Mouse (Mus musculus) thymus, postnatal 36 days (tissue): ENCODE measurements around the gene Tctn1.

Experiments used
- DNase-seq, 2 experiments: peaks; one replicate each; pipeline ENCODE4 v3.0.0; 2022; ENCODE audit warnings: mixed read lengths in 2 of 2

The Tctn1 gene

DNA sequence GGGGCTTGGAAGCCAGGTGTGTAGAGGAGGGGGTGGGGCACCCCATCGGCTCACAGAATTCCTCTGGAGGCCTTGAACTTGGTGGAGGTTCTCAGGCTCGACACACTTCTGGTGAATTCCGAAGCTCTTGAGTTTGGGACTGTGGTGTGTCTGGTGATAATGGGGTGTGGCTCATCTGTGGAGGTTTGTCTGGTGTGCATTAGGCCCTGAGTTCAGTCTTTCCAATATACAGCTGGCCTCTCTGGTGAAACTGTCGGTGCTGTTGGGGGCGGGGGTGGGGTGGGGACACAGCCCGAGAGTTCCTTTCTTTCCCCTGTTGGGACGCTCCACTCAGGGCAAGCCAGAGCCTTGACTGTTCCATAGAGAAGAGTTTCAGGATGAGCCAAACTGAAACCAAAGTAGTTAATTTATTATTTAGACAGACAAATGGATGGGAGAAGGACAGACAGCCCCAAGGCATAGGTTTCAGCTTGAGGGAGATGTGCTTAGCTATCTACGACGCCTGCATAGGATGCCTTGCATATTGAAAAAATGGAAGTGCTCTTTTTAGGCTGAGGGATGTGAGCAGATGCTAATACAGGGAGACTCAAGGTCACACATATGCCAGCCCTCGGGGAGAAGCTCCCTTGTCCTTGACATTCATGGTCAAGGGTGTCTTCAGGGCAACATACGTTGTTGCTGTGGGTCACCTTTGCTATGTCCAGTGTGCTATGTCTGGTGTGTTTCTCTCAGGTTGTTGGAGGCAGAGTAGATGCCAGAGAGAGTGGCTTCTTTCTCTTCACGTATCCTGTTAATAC is 46.0 kb downstream of the Tctn1 start:
- DNase-seq: no peak

DNA sequence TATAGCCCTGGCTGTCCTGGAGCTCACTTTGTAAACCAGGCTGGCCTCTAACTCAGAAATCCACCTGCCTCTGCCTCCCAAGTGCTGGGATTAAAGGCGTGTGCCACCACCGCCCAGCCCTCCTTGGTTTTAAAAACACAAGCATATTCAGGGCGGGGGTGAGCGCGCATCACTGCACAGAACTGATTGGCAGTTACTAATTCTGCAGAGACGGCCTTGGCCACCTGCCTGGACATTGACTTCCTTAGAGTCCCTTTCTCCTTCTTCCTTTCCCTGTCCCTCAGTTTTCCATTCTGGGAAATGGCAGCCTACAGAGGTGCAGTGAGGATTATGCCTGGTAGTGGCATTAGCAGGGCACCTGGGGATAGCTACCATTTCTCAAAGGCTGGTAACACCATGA is 46.6 kb downstream of the Tctn1 start:
- no peak for DNase-seq

DNA sequence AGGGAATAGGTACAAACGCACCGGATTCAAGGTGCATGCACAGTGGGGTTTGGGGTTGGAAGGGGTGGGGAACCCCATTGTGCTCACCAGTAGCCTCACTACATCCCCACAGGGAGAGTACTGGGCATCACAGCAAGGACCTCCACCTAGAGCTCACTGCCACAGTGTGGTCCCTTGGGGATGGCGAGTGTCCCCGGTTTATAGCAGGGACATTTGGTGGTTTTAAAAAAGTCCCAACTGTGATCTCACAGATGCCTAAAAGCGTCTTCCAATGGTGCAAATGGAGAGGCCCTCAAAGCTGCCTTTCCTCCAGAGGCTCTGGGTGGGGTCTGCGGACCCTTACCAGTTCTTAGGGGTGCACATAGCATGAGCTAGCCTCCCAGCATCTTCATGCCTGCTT is 50.4 kb downstream of the Tctn1 start:
- DNase-seq: no peak

DNA sequence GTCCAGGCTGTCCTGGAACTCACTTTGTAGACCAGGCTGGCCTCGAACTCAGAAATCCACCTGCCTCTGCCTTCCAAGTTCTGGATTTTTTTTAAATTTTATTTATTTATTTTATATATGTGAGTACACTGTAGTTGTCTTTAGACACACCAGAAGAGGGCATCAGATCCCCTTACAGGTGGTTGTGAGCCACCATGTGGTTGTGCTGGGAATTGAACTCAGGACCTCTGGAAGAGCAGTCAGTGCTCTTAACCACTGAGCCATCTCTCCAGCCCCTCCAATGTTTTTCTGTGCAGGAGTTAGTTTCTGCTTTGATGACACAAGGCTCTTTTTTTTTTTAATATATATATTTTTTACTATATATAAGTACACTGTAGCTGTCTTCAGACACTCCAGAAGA is 51.4 kb downstream of the Tctn1 start:
- peak in 1 of 2 experiments; percentile 18 for DNase-seq

DNA sequence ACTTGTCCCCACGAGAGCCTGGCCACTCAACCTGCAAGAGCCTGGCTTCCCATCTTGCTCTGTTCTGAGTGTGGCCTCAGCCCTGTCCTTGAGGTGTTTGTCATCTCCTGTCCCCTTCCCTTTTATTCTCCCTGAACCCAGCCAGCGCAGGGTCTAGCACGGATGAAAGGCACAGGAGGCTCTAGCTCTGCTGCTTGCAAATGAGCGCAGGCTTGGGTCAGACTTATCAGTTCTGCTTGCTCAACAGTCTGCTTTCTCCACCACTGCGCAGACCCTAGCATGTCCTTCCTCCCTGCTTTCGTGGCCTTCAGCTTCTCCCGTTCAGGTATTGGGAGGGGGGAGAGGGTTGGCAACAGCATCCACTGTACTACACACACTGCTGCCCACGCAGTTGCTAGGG is 52.1 kb downstream of the Tctn1 start:
- DNase-seq: peak in 1 of 2 experiments; percentile 5

DNA sequence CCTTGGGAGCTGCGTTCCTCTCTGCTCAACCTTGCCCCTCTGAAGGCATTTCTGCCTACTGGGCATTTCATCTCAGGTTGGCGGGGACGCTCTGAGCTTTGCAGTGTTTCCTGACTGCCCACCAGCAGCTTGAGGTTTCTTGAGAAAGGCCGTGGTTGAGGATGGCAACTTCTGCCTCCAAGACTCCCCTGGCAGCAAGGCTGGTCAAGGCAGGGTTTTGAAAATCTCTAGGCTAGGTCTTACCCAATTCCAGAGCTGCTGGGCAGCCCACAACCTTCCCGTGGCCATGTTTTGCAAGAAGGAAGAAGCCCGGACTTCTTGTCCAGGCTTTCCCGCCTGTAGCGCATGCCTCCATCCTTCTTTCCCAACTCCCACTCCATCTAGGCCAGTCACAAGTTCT is 53.4 kb downstream of the Tctn1 start:
- peak in 1 of 2 experiments; percentile 9 for DNase-seq

DNA sequence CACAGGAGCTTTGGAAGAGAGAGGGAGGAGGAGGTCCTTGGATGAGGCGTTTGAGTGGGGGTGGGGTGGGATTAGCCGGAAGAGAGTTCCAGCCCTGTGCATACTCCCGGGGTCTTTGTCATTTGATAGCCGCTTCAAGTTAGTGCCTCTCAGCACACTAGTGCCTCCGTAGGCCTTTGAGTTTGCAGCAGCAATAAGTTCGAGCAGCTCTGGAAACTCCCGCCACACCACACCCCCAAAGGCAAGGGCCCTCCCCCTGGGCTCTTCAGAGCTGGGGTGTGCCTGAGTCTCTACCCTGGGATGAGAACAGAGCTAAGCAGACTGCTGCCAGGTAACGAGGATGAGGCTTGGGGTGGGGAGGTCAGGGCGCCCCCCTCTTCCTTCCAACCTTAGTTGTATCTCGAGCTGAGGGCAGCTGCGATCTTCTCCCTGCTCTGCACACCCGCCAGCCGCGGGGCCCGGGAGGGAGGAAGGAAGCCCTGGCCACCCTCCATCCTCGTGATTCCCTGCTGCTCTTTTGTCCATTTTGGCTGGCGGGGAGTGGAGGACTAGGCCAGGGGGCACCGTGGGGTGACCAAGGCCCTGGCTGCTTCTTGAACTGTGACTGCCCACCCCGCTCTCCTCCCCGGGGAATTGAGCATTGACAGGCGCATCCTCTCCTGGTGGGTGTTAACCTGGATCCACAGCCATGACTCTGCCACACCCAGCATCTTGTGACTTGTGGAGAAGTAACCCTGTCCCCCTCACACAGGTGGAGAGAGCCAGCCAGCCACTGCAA is 54.5 kb downstream of the Tctn1 start:
- peak; percentile 76 to 85 for DNase-seq

DNA sequence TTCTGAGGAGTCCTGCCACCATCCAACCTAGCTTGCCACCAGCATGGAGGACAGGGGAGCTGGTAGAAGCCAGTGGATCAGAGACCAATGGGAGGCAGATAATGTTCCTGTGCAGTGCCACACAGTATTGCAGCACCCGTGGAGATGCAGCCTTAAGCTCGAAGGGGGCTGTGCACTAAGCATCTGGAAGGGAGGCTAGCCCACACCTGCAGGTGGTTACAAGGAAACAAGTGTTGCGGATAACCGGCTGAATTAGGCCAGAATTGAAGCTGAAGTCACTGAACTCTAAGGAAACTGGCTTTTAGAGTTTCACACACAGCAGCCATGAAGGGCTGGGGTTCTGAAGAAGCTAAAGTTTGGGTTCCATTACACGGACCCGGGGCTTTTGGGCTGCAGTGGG is 55.4 kb downstream of the Tctn1 start:
- DNase-seq: peak; percentile 58 to 76

DNA sequence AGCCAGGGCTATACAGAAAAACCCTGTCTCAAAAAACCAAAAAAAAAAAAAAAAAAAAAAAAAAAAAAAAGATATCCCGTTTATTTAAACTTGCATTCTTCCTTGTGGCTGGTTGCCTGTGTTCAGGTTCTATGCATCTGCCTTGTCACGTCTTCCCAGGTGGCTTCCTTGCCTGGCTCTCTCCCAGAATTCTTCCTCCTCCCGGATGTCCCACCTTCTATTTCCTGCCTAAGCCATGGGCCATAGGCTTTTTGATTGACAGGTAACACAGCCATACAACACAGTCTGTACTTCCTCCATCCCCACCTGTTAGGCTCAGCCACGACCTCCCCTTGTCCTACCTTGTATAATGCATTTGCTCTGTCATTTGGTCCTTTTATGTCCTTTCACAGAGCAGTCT is 57.8 kb downstream of the Tctn1 start, which contains the start of gene Hvcn1:
Gene Hvcn1 (plus strand): TSS at position 330 of the 400 bp plus-strand sequence.
- DNase-seq: no peak

DNA sequence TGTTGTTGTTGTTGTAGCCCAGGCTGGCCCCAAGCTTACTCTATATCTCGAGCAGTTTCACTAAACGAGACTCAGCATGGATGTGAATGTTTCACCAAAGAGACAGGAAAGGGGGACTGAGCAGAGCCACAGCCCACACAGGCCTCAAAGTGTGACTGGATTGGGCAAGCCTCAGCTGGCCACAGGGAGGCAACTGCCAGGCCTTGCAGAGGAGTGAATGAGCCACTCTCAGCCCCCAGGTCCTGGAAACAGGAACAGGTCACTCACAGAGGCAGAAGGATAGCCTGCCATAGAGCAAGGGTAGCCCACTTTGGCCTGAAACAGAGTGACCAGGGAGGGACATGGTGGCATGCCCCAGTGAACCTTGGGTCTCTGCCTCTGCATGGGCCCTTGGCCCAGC is 60.1 kb downstream of the Tctn1 start:
- no peak for DNase-seq

DNA sequence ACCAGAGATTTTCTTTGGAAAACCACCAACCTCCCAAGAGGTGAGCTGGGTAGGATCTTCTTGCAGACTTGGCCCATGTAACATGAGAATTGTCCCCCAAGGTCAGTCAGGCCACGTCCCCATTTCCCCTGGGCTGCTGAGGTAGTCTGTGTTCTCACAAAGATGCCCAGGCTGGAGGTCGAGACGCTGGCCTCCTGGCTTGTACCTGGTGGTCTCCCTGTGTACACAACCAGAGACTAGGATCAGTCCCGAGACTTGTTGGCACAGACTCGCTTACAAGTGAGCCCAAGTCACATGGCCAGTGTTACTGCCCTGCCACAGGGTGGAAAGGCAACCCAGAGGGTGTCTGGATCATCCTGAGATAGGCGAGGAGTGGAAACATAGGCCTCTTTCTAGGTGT is 62.4 kb downstream of the Tctn1 start:
- peak in 1 of 2 experiments; percentile 4 for DNase-seq

DNA sequence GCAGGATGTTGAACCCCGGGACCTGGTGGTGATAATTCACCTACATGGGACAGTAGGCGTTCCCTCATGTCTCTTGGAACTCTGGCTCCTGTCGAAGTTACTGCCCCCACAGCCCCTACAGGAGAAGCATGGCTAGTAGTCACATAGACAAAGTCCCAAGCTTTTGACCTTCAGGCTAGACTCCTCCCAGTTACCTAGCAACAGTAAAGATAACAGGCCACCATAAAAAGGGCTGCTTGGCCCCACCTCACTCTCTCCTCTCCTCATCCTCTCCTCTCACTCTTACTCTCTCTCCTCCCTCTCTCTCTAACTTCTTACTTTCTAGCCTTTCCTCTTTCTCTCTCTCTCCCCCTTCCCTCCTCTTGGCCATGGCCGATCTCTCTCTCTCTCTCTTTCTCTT is 63.4 kb downstream of the Tctn1 start:
- DNase-seq: no peak

DNA sequence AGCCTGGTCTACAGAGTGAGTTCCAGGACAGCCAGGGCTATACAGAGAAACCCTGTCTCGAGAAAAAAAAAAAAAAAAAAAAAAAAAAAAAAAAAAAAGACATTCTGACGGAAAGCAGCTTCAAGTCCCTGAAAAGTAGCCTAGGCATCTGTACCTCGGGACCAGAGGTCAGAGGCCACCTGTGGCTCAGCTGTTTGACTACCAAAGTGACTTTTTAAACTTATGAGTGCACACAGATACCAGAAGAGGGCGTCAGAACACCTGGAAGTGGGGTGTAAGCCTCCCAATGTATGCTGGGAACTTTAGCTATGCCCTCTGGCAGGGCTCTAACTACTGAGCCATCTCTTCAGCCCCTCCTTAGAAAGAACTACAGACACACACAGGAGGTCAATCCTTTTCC is 71.9 kb downstream of the Tctn1 start:
- DNase-seq: no peak

DNA sequence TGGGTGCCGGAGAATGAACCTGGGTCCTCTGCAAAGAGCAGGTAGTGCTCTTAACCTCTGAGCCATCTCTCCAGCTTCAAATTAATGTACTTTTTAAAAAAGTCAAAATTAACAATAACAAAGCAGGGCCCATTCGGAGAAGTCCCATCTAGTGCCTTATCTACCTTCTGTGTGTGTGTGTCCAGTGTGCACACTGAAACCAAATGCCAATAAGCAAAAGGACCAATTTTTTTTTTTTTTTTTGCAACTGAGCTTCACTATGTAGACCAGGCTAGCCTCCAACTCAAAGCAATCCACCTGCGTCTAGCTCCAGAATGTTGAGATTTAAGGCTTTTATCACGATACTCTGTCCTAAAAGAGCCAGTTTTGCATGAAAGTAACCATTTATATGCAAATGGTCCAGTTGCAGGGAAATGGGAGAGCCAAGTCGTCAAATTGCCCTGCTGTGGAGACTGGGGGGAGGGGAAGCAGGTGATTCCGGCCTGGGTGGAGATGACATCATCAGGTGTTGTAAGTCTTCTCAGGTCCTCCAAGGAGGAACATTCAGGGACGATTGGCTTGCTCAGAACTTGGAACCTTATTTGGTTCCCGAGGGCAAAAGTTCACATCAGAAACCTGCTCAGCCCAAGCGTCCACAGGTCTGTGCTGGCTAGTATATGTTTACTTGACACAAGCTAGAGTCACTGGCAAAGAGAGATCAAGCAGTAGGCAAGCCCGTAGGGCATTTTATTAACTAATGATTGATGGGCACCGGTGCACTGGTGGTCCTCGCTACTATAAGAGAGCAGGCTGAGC is 72.8 kb downstream of the Tctn1 start:
- DNase-seq: no peak

DNA sequence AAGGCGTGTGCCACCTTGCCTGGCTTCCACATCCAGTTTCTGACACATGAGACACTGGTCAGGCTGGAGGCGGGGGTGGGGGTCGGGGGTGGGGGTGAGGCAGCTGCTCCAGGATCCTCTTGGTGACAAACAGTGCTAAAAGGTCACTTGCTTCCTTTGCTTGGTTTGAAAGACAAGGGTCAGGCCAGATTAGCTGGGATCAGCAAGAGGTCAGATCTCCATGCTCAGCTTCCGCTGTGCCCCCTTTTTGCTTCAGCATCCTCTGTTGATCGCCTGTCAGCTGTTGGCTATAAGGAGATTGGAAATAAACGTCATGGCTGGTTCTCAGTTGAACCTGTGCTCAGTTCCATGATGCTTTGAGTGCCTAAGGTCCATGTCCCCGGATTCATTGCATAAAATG is 73.8 kb downstream of the Tctn1 start:
- DNase-seq: no peak

DNA sequence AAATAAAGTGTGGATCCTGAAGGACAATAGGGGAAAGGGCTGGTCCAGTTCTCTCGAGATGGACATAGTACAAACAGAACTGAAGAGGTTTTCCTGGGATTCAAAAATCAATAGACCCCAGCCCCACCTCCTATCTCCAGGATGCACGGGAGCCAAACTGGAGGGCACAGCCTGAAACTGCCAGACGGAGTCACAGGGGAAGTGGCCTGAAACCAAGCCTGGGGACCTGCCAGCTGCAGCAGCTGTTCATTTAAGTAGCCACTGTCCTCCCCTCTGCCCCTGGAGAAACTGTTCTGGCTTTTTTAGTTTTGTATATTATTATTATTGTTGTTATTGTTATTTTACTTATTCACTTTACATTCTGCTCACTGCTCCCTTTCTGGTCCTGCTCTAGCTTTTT is 75.1 kb downstream of the Tctn1 start:
- no peak for DNase-seq
